Comparison of ENCODE assay signal across 15 mouse cellular contexts in genomic region chr10:78409035-78409788, GRCm38 (mm10). TPM values are rescaled to one million over a fixed set of nuclear protein-coding genes. Genes with fewer than 3 reads are reported as not detected.
DNase-seq lines count a peak whose midpoint lies in the region; TF ChIP-seq lines count a peak whose summit lies in the region.
"Had no signal": no experiment of that assay in that cellular context is flagged by ENCODE, and none has a peak within 500 bp of the region (broad histone marks: within the 10 kb centered on the region; RNA-seq: fewer than 3 reads in every experiment).

No protein-coding gene starts in this region.

- WGBS in cerebellum, adult 2 months = 55% methylated on average over 9 of the region's 9 CpGs

- peaks cover 18% of the 10 kb centered on the region for H3K4me1 ChIP-seq in cerebellum, adult 2 months (ENCODE audit: control insufficient read depth, insufficient read depth, low read length)
- H3K4me1 ChIP-seq in embryonic fibroblast, embryonic 13.5 days (ENCODE audit: control insufficient read depth, insufficient read depth, low read length) = peaks cover 5% of the 10 kb centered on the region

- TF ChIP-seq CTCF in cerebellum, adult 2 months (IDR thresholded peaks at IDR 0.05; ENCODE audit: borderline replicate concordance, insufficient read depth, low read depth, low read length) = no peak
- no peak for TF ChIP-seq CTCF in embryonic fibroblast, embryonic 13.5 days (IDR thresholded peaks at IDR 0.05; ENCODE audit: borderline replicate concordance, insufficient read depth, low read length)

- peak; percentile 65 to 77 for DNase-seq in cerebellum, adult 2 months
- DNase-seq in cerebellum, adult 9-10 months = no peak
- DNase-seq in 3T3-L1 (ENCODE audit: low read depth, low spot score) (peak; percentile 99), adipocyte (ENCODE audit: low spot score) (peak; percentile 37)
- DNase-seq in natural killer cell, adult 2 months (ENCODE audit: low spot score in 2 of 2) = no peak
- no peak for DNase-seq in gastrocnemius, postnatal 10 days
- DNase-seq: gastrocnemius, postnatal 14 days; liver, embryonic 13.5 days; lung, embryonic 14.5 days; lung, postnatal 4 days had no signal

- 0 out of 2 replicates have a peak overlapping the region, but pooled peaks have one; percentile 16 for H3K27ac ChIP-seq in cerebellum, adult 2 months (ENCODE audit: insufficient read depth, low read length)
- peak overlapping the region; percentile 38 for H3K27ac ChIP-seq in embryonic fibroblast, embryonic 13.5 days (ENCODE audit: insufficient read depth, low read length)
- H3K27ac ChIP-seq: kidney, embryonic 15.5 days; limb, embryonic 13.5 days; liver, embryonic 13.5 days; midbrain, embryonic 10.5 days had no signal

- no peak overlapping the region for H3K4me3 ChIP-seq in cerebellum, adult 2 months (replicated peaks; ENCODE audit: insufficient read depth, low read depth, low read length)
- H3K4me3 ChIP-seq in embryonic fibroblast, embryonic 13.5 days (ENCODE audit: insufficient read depth, low read length) = no peak overlapping the region
- H3K4me3 ChIP-seq: erythroblast, embryonic 14.5 days; kidney, embryonic 15.5 days; limb, embryonic 13.5 days; liver, embryonic 13.5 days; midbrain, embryonic 10.5 days had no signal

- H3K27me3 ChIP-seq in cerebellum, adult 2 months (ENCODE audit: control insufficient read depth, insufficient read depth, low read length) = no peaks in the 10 kb centered on the region
- H3K27me3 ChIP-seq: kidney, embryonic 15.5 days; limb, embryonic 13.5 days; liver, embryonic 13.5 days had no signal

- TF ChIP-seq POLR2A in cerebellum, adult 2 months (IDR thresholded peaks at IDR 0.05; ENCODE audit: borderline replicate concordance, insufficient read depth, low read length) = no peak
- no peak for TF ChIP-seq POLR2A in embryonic fibroblast, embryonic 13.5 days (IDR thresholded peaks at IDR 0.05; ENCODE audit: low read depth, low read length)

RNA-seq across cellular contexts. Expression of gene Rrp1, which starts 3.6 kb away (rescaled TPM):
- polyA plus RNA-seq in cerebellum, adult 2 months (2012; rRNA removed) = 596 and 620 TPM in 2 replicates
- 130 and 139 TPM in 2 replicates for polyA plus RNA-seq in embryonic fibroblast, embryonic 13.5 days (2011; ENCODE audit: insufficient read length, low read depth, missing spikeins)
- total RNA-seq in gastrocnemius, postnatal 10 days (2021) = 10 to 100 TPM; 82.0 to 91.3 TPM

RNA-seq across cellular contexts. Expression of gene Cstb, which starts 16.3 kb away (rescaled TPM):
- polyA plus RNA-seq in cerebellum, adult 2 months (2012; rRNA removed) = 112 and 120 TPM in 2 replicates
- 386 and 437 TPM in 2 replicates for polyA plus RNA-seq in embryonic fibroblast, embryonic 13.5 days (2011; ENCODE audit: insufficient read length, low read depth, missing spikeins)
- 10 to 100 TPM; 28.5 to 40.5 TPM for total RNA-seq in gastrocnemius, postnatal 10 days (2021)

RNA-seq across cellular contexts. Expression of gene Pdxk, which starts 55.6 kb away (rescaled TPM):
- 82.0 and 83.5 TPM in 2 replicates for polyA plus RNA-seq in cerebellum, adult 2 months (2012; rRNA removed)
- 8.4 and 12.4 TPM in 2 replicates for polyA plus RNA-seq in embryonic fibroblast, embryonic 13.5 days (2011; ENCODE audit: insufficient read length, low read depth, missing spikeins)
- 1 to 10 TPM; 7.1 to 8.6 TPM for total RNA-seq in gastrocnemius, postnatal 10 days (2021)

RNA-seq across cellular contexts. Expression of gene Agpat3, which starts 56.9 kb away (rescaled TPM):
- polyA plus RNA-seq in cerebellum, adult 2 months (2012; rRNA removed) = 246 and 256 TPM in 2 replicates
- 43.7 and 45.4 TPM in 2 replicates for polyA plus RNA-seq in embryonic fibroblast, embryonic 13.5 days (2011; ENCODE audit: insufficient read length, low read depth, missing spikeins)
- total RNA-seq in gastrocnemius, postnatal 10 days (2021) = 100 to 1,000 TPM; 182 to 191 TPM

Comparison
In these comparisons a context has a peak if more than half of its experiments do, and no peak if none do; other contexts are left out.
1. DNase-seq: peak in cerebellum, adult 2 months (2 of 2), 3T3-L1 (single experiment) and adipocyte (single experiment); none in cerebellum, adult 9-10 months (single experiment), natural killer cell, adult 2 months (0 of 2) and gastrocnemius, postnatal 10 days (single experiment).